Mouse (Mus musculus) A20 (cell line): ENCODE measurements at regions not wholly inside any gene's neighbourhood (a gene's known extent, or its start where the extent isn't known, plus 50 kb on each side); places are given as distances from the start of the nearest gene placed in this dataset.
A peak's percentile ranks its signal among the peaks of the same experiment; 100 is the strongest.

Experiments
- DNase-seq: peaks from one replicate; pipeline ENCODE4 v3.0.0-alpha.2; 2011; ENCODE audit warnings: low read depth, low spot score

GRCm38 (mm10) chr19:55985518-55985917 is 243.9 kb downstream of the Tcf7l2 start:
- no peak for DNase-seq

GRCm38 (mm10) chr19:55991791-55992726 is 250.4 kb downstream of the Tcf7l2 start:
- DNase-seq: no peak

- no peak for DNase-seq
Observed at GRCm38 (mm10) chr19:55992727-55993066, 251.1 kb downstream of the Tcf7l2 start.

- no peak for DNase-seq
Observed at GRCm38 (mm10) chr19:55995721-55996120, 254.1 kb downstream of the Tcf7l2 start.

- DNase-seq: no peak
Observed at GRCm38 (mm10) chr19:55998454-55999180, 257.0 kb downstream of the Tcf7l2 start.

GRCm38 (mm10) chr19:55999409-55999808 is 257.8 kb downstream of the Tcf7l2 start:
- DNase-seq: no peak

- no peak for DNase-seq
Observed at GRCm38 (mm10) chr19:56001428-56001827, 259.8 kb downstream of the Tcf7l2 start.

GRCm38 (mm10) chr19:56005886-56006285 is 264.3 kb downstream of the Tcf7l2 start:
- DNase-seq: no peak

- DNase-seq: peak; percentile 13
Observed at GRCm38 (mm10) chr19:56007433-56007832, 265.8 kb downstream of the Tcf7l2 start.

- no peak for DNase-seq
Observed at GRCm38 (mm10) chr19:56010766-56011165, 269.1 kb downstream of the Tcf7l2 start.

GRCm38 (mm10) chr19:56011292-56011691 is 269.7 kb downstream of the Tcf7l2 start:
- no peak for DNase-seq

GRCm38 (mm10) chr19:56016548-56017346 is 270.2 kb upstream of the Habp2 start:
- no peak for DNase-seq

GRCm38 (mm10) chr19:56017524-56017923 is 269.4 kb upstream of the Habp2 start:
- DNase-seq: no peak

- no peak for DNase-seq
Observed at GRCm38 (mm10) chr19:56019143-56019542, 267.8 kb upstream of the Habp2 start.

GRCm38 (mm10) chr19:56022348-56022747 is 264.6 kb upstream of the Habp2 start:
- no peak for DNase-seq

GRCm38 (mm10) chr19:56024599-56024998 is 262.3 kb upstream of the Habp2 start:
- DNase-seq: peak; percentile 3

- no peak for DNase-seq
Observed at GRCm38 (mm10) chr19:56029428-56030281, 257.3 kb upstream of the Habp2 start.

GRCm38 (mm10) chr19:56030401-56030925 is 256.5 kb upstream of the Habp2 start:
- DNase-seq: no peak

GRCm38 (mm10) chr19:56034552-56034951 is 252.4 kb upstream of the Habp2 start:
- no peak for DNase-seq

GRCm38 (mm10) chr19:56037584-56037983 is 249.4 kb upstream of the Habp2 start:
- no peak for DNase-seq
